Mouse (Mus musculus) lung, postnatal 0 days (tissue): ENCODE measurements at regions not wholly inside any gene's neighbourhood (a gene's known extent, or its start where the extent isn't known, plus 50 kb on each side); places are given as distances from the start of the nearest gene placed in this dataset.

ENCODE experiments used
- CTCF ChIP-seq: IDR thresholded peaks from 2 replicates; pipeline ENCODE4 v1.5.1; 2016; ENCODE audit warnings: antibody characterized with exemption, mild to moderate bottlenecking
- EP300 ChIP-seq: IDR thresholded peaks from 2 replicates; pipeline ENCODE4 v1.6.1; 2016; ENCODE audit warnings: antibody characterized with exemption, mild to moderate bottlenecking, control low read depth

DNA sequence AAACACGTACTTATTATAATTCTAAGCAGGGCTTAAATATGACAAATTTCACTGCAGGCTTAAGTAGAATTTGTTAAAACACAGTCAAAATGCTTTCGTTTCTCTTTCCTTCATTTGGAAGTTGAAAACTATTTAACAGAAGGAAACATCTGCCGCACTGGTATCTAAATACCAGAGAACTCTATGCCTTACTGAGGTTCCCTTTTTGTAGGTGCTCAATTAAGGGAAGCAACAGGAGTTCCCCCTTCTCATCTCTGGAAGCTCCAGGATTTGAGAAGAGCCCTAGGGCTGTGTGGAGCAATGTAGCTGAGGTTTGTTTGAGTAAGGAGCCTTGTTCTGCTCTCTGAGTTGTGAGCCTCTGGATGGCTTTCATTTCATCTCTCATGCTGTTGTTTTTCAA is 177.1 kb upstream of the Arhgap18 start:
- no peak for TF ChIP-seq CTCF
- TF ChIP-seq EP300 = no peak
